Mouse (Mus musculus) intestine, embryonic 15.5 days (tissue): ENCODE results near the gene Tagap. TPM values are rescaled to one million over a fixed set of nuclear protein-coding genes. Genes with fewer than 3 reads are reported as not detected.
"Not testable (repeated sequence)": the region's sequence is repeated elsewhere in the genome, so short reads cannot be mapped to it uniquely, and the experiment has no call there.

Experiments
- ATAC-seq: fragments of 200-750 bp; cut with Nextera tagmentation; 2 replicates; pipeline ENCODE4 v1.8.0; 2017; ENCODE audit warnings: moderate TSS enrichment, moderate library complexity
- H3K27ac ChIP-seq: fragments of 300-500 bp; sonication (generic); 2 replicates; pipeline ENCODE4 v1.5.1; 2015; ENCODE audit warnings: mild to moderate bottlenecking, inconsistent platforms
- H3K27me3 ChIP-seq: fragments of 300-500 bp; sonication (generic); replicated peaks from 2 replicates; pipeline ENCODE4 v1.6.1; 2015; ENCODE audit warnings: inconsistent platforms
- H3K36me3 ChIP-seq: fragments of 300-500 bp; sonication (generic); 2 replicates; pipeline ENCODE4 v1.6.1; 2015; ENCODE audit warnings: inconsistent platforms
- H3K4me1 ChIP-seq: fragments of 300-500 bp; sonication (generic); replicated peaks from 2 replicates; pipeline ENCODE4 v1.6.1; 2015; ENCODE audit warnings: inconsistent platforms
- H3K4me2 ChIP-seq: fragments of 300-500 bp; sonication (generic); replicated peaks from 2 replicates; pipeline ENCODE4 v1.6.1; 2015; ENCODE audit warnings: mild to moderate bottlenecking, inconsistent platforms
- H3K4me3 ChIP-seq: fragments of 300-500 bp; sonication (generic); replicated peaks from 2 replicates; pipeline ENCODE4 v1.5.1; 2015; ENCODE audit warnings: inconsistent platforms
- H3K9ac ChIP-seq: fragments of 300-500 bp; sonication (generic); 2 replicates; pipeline ENCODE4 v1.6.1; 2015; ENCODE audit warnings: inconsistent platforms
- H3K9me3 ChIP-seq: fragments of 300-500 bp; sonication (generic); 2 replicates; pipeline ENCODE4 v1.6.1; 2016; ENCODE audit warnings: inconsistent platforms
- WGBS: fragments of 180-500 bp; shearing (Covaris S2); methylation state at CpG from one replicate; pipeline ENCODE4 v1.1.7; 2015; 5-methylcytosine and 5-hydroxymethylcytosine counted together
- polyA plus RNA-seq: library from polyadenylated mRNA; unstranded; fragments of >200 nt; fragmentation: Nextera tagmentation; extraction: Ambion mirVana; gene quantifications from 2 replicates; pipeline ENCODE4 v1.2.1, GENCODE M21; 2015

Gene Tagap
- polyA plus RNA-seq, 1 experiment from 2014 or later: 1.6 TPM

DNA sequence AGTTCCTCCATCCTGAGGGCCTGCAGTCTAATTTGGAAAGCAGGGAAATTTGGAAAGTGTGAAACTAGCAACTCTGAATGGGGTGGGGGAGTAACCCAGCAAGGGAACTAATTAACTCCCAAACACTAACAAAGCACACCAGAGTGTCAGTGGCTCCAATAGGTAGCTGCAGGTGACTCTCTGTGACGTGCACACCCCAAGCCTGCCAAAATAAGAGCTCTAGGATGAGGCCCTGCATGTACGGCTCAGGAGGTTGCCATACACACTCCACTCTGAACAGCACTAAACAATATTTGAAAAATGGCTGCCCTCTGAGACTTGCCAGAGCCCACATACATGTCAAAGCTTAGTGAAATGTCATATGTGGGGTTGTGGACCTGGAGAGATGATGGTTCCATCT lies 7.4 kb upstream of the Tagap start:
- no peak for ATAC-seq
- H3K9ac ChIP-seq: no peak overlapping the region
- no peak overlapping the region for H3K27ac ChIP-seq
- no peak overlapping the region for H3K4me2 ChIP-seq
- no peaks in the 10 kb centered on the region for H3K27me3 ChIP-seq
- WGBS: 64% methylated on average over 2 of the region's 2 CpGs
- no peaks in the 10 kb centered on the region for H3K4me1 ChIP-seq
- H3K4me3 ChIP-seq: no peak overlapping the region
- no peaks in the 10 kb centered on the region for H3K9me3 ChIP-seq
- no peaks in the 10 kb centered on the region for H3K36me3 ChIP-seq

DNA sequence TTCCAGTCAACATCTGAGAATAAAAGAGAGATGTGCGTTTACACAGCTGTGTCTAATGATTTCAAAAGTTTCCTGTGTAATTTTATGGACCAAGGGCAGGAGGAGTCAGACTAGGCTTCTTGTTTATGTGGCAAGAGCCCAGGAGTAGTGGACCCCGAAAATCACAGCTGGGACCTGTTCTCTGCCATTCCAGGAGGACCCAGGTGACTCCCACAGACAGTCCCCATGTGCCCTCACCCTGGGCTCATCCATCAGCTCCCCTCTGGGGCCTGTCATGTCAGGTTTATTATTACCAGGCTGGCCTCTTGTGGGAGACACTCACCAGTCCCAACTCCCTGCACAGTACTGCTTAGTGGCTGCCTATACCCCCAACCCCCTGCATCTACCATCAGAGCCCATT lies 6.6 kb upstream of the Tagap start:
- ATAC-seq: no peak
- Histone ChIP-seq H3K4me1 (no peaks in the 10 kb centered on the region), H3K4me3 (no peak overlapping the region), H3K9ac (no peak overlapping the region), H3K9me3 (no peaks in the 10 kb centered on the region), H3K27me3 (no peaks in the 10 kb centered on the region), H3K4me2 (no peak overlapping the region), H3K36me3 (no peaks in the 10 kb centered on the region), H3K27ac (no peak overlapping the region)
- WGBS: 53% methylated on average over 2 of the region's 2 CpGs

DNA sequence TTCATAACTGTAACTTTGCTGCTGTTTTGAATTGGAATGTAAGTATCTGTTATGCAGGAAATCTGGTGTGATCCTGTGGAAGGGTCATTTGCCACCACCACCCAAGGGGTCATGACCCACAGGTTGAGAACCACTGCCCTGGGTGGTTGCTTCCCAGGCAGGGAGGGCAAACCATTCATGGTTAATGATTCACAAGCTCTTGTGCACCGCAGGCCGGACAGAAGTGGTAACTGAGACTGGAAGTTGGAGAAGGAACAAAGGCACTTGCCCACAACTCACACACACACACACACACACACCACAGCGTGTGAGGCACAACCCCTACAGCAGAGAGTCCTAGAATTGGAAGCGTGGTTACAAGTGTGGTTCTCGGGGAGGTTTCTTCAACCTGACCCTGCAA lies 3.2 kb upstream of the Tagap start:
- Histone ChIP-seq H3K4me3 (no peak overlapping the region), H3K9me3 (no peaks in the 10 kb centered on the region), H3K36me3 (no peaks in the 10 kb centered on the region), H3K4me2 (no peak overlapping the region), H3K4me1 (no peaks in the 10 kb centered on the region; the same call in 1 of the 2 replicates), H3K9ac (no peak overlapping the region), H3K27ac (no peak overlapping the region), H3K27me3 (no peaks in the 10 kb centered on the region)
- no peak for ATAC-seq
- 70% methylated on average over 5 of the region's 5 CpGs for WGBS

DNA sequence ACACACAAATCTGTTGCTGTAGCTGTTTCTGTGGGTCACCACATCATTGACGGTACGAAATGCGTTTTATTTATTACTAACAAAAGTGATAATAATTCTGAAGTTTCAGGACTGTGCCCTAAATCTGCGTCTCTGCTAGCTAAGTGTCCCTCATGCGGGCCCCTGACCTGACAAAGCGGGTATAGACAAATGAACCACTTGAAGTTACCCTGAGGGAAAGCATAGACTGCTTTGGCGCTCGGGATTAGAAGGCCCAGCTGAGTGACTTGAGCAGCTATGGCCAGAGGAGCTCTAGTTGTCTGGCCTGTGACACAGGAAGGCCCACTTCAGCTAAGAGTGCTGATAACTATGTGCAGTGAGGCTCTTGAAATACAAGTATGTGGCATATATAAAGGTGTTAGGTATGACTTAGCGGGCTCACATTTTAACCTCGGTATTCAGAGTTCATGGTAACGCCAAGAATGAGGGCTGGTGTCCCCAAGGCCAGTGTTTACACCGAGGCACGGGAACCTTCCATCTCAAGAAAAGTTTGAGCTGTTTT lies 1.5 kb upstream of the Tagap start:
- Histone ChIP-seq H3K4me2 (no peak overlapping the region), H3K36me3 (no peaks in the 10 kb centered on the region), H3K9ac (no peak overlapping the region), H3K27ac (no peak overlapping the region), H3K27me3 (no peaks in the 10 kb centered on the region), H3K9me3 (no peaks in the 10 kb centered on the region), H3K4me1 (no peaks in the 10 kb centered on the region; the same call in 1 of the 2 replicates), H3K4me3 (no peak overlapping the region)
- ATAC-seq: no peak
- 83% methylated on average over 13 of the region's 13 CpGs for WGBS

DNA sequence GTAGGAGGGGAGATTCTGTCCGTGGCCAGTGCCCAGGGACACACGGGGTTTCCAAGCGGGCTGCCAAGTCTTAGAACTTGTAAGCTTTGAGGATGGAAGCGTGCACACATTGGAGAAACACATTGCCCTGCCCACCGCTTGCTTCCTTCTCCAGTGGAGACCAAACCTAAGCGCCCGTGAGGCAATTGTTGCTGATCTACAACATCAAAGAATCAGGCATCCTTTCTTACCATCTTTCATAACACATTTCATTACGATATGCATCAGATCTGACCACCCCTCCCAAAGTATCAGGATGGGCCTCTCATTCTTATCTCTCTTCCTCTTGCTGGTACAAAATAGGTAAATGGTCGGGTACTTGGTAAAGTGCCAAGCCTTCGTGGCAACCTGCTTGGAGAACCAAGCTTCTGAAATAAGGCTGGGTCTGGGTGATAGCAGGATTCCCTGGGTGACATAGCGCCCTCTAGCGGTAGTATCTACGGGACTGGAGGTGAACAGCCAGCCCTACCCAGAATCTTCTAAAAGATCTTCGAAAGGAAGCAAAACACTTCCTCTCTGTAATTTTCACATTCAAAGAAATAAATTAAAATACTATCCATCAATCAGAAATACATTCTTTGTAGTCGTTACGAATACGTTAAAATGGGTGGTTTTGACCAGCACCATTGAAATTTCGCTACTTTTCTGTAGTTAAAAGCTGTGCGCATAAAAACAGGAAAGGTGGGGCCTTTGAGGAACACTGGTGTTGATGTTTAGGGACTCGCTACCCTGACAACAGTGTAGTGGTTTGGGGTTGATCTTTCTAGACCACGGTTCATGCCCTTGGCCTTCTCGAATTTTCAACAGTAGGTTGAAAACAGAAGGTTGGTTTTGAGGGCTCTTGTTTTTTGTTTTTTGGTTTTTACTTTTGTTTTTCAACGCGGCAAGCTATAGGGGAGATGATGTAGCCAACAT lies 2.1 kb downstream of the Tagap start:
- Histone ChIP-seq H3K27me3 (no peaks in the 10 kb centered on the region), H3K36me3 (no peaks in the 10 kb centered on the region), H3K27ac (no peak overlapping the region), H3K4me1 (no peaks in the 10 kb centered on the region; the same call in 1 of the 2 replicates), H3K9ac (no peak overlapping the region), H3K4me3 (no peak overlapping the region), H3K9me3 (no peaks in the 10 kb centered on the region), H3K4me2 (no peak overlapping the region)
- 71% methylated on average over 24 of the region's 24 CpGs for WGBS
- ATAC-seq: no peak

DNA sequence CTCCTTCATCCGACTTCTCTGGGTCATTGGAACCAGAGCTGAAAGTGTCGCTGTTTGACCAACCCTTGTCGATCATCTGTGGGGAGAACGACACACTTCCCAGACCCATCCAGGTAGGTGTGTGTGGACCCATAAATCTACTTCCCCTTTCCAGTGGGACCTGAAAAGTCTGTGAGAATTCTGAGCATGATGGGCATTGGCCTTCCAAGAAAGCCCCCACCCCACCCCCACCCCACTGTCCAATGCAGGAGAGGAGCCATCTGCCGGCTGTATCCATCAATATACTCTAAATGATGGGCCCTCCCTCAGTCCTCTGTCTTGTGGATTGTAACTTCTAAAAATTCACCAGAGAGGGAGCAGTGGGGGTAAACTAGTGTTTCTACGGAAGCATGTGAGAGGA lies 2.9 kb downstream of the Tagap start:
- Histone ChIP-seq H3K36me3 (no peaks in the 10 kb centered on the region), H3K4me2 (no peak overlapping the region), H3K4me1 (no peaks in the 10 kb centered on the region; the same call in 1 of the 2 replicates), H3K27ac (no peak overlapping the region), H3K9me3 (no peaks in the 10 kb centered on the region), H3K27me3 (no peaks in the 10 kb centered on the region), H3K9ac (no peak overlapping the region), H3K4me3 (no peak overlapping the region)
- no peak for ATAC-seq
- WGBS: 81% methylated on average over 6 of the region's 6 CpGs

DNA sequence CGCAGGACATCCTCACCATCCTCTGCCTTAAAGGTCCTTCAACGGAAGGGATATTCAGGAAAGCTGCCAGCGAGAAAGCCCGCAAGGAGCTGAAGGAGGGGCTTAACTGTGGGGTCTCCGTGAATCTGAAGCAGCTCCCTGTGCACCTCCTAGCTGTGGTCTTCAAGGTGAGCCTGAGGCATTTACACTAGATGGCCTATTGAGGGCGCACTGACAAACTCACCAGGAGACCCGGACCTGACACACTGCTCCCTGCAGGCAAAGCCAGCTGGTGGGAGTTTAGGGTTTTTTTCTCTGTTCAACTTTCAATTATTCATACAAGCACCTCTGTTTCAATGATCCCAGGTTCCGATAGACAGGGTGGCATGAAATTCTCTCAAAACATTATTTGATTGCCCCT lies 3.5 kb downstream of the Tagap start:
- no peaks in the 10 kb centered on the region for H3K27me3 ChIP-seq
- no peaks in the 10 kb centered on the region for H3K36me3 ChIP-seq
- 35% methylated on average over 8 of the region's 8 CpGs for WGBS
- H3K27ac ChIP-seq: no peak overlapping the region
- no peak overlapping the region for H3K9ac ChIP-seq
- H3K4me2 ChIP-seq: no peak overlapping the region
- no peak for ATAC-seq
- H3K9me3 ChIP-seq: no peaks in the 10 kb centered on the region
- no peaks in the 10 kb centered on the region; the same call in 1 of the 2 replicates for H3K4me1 ChIP-seq
- H3K4me3 ChIP-seq: no peak overlapping the region

DNA sequence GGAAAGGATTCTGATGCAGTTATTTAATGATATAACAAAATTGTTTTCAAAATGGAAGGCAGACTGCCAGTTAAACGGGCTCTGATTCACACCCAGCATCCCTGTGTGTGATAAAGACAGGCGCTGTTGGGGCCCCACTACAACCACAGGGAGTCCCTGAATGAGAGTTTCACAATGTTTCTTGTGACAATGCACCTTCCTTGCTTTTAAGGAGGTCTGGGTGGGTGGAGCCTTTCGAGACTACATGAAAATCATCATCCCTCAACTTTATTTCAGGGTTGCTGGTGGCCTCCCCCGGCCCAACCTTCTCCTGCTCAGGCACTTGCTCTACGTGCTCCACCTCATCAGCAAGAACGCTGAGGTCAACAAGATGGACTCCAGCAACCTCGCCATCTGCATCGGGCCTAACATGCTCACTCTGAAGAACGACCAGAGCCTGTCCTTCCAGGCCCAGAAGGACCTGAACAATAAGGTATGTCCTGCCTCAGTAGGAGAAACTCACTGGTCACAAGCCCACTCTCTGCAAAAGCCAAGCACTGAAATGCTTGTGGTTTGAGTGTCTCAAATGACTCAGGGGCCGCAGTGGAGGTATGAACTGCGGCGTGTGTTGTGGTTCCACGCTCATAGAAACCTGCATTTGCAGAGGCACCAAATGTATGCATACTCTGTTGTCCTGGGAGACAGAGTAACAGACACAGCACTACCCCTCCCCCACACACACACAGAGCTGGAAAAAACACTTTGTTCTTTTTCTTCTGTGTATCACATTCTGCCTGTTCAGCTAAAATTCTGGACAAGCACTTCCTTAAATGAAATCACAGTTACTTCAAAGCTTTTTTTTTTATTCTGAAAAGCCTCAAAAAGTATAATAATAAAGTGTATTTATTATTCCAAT lies 5.5 kb downstream of the Tagap start:
- H3K4me2 ChIP-seq: no peak overlapping the region
- H3K9ac ChIP-seq: no peak overlapping the region
- no peaks in the 10 kb centered on the region for H3K9me3 ChIP-seq
- H3K4me1 ChIP-seq: no peaks in the 10 kb centered on the region
- no peak overlapping the region for H3K4me3 ChIP-seq
- no peaks in the 10 kb centered on the region for H3K27me3 ChIP-seq
- no peak overlapping the region for H3K27ac ChIP-seq
- no peaks in the 10 kb centered on the region for H3K36me3 ChIP-seq
- no peak for ATAC-seq
- WGBS: 78% methylated on average over 13 of the region's 13 CpGs

DNA sequence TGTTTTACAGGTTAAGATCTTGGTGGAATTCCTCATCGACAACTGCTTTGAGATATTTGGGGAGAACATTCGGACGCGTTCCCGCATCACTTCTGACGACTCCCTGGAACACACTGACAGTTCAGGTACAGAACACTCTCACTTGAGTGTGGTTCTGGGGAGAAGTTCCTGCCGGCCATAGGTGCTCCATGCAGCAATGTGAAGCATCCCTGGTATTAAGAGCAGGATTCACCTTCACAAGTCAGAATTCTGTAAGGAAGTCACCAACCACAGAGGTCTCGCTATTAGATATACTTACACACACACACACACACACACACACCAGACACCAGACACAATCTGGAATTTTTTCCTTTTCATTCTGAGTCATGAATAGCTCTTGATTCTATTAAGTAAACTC lies 6.3 kb downstream of the Tagap start:
- H3K27ac ChIP-seq, H3K36me3 ChIP-seq, H3K4me3 ChIP-seq, H3K4me2 ChIP-seq, H3K9me3 ChIP-seq, H3K4me1 ChIP-seq, ATAC-seq, H3K27me3 ChIP-seq, H3K9ac ChIP-seq: not testable (repeated sequence)
- WGBS: 74% methylated on average over 7 of the region's 8 CpGs

DNA sequence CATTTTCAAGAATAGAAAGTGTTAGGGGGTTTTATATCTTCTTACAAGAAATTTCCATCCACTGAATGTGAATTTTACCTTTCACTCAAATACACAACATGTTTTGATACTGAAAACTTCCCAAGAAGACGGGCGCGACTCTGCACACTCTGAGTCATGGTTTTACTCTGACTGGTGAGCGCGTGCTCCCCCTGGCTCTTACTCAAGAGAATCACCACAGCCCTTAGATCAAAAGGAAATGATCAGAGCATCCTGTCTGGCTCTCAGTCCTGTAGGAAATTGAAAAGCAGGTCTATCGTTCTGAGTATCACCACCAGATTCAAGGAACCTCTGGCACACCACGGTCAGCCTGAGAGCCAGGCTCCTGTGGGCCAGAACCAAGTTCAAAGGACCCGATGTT lies 13.8 kb downstream of the Tagap start:
- Histone ChIP-seq H3K4me3 (no peak overlapping the region), H3K27me3 (no peaks in the 10 kb centered on the region), H3K36me3 (no peaks in the 10 kb centered on the region), H3K27ac (no peak overlapping the region), H3K9ac (no peak overlapping the region), H3K4me2 (no peak overlapping the region), H3K9me3 (no peaks in the 10 kb centered on the region), H3K4me1 (0 out of 2 replicates have a peak, but pooled peaks cover under 1% of the 10 kb centered on the region)
- WGBS: 53% methylated on average over 8 of the region's 8 CpGs
- no peak for ATAC-seq

DNA sequence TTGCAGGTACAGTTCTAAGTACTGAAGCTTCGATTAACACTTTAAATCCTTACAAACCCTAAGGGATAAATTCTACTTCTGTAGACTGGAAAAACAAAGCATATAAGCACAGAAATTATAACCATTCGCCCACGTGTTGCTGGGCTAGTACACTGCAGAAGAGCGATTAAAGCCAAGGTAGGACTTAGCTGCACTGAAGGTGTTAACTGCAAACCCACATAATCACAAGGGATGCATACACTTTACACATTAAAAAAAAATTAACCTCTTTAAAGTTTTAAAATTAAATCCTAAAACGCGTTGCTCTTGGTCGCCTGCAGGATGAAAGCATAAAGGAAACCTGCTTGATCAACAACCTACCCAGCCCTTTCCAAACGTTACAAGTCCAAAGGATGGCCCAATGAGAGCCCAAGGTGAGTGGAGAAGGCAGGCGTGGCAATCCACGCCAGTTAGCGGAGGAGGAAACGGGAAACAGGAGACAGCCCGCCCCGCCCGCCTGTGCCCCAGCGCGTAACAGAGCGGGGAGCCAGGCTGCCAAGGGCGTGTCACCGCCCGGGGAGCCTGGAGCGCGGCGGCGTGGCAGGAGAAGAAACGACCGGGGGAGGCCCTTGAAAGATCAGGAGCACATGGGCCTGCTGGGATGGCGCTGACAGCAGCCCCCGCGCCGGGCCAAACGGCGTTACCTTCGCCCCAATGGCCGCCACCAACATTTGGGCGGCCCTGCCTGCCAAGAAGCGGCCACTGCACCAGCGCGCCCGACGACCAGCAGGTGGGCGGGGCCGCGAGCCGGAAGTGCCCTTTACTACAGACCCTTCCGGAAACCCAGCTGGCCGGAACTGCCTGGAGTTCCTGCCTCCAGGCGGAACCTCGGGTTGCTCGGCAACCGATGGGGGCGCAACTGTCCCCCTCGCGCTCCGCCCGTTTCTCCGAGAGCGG lies 19.6 kb downstream of the Tagap start, which contains the start of gene Rsph3a:
TSS of gene Rsph3a (plus strand) at position 498 of the 936 bp plus-strand sequence.
- peak; percentile 99 for ATAC-seq
- not testable (repeated sequence) for H3K9me3 ChIP-seq, H3K27me3 ChIP-seq, H3K4me1 ChIP-seq, H3K36me3 ChIP-seq
- H3K9ac ChIP-seq: peak within 1 kb of the TSS; percentile 64
- H3K4me2 ChIP-seq: peak within 1 kb of the TSS; percentile 60
- 2% methylated on average over 58 of the region's 58 CpGs for WGBS
- peak within 1 kb of the TSS; percentile 60 for H3K4me3 ChIP-seq
- H3K27ac ChIP-seq: peak within 1 kb of the TSS; percentile 94
